Mouse (Mus musculus): ENCODE results near the gene Astl.

DNA sequence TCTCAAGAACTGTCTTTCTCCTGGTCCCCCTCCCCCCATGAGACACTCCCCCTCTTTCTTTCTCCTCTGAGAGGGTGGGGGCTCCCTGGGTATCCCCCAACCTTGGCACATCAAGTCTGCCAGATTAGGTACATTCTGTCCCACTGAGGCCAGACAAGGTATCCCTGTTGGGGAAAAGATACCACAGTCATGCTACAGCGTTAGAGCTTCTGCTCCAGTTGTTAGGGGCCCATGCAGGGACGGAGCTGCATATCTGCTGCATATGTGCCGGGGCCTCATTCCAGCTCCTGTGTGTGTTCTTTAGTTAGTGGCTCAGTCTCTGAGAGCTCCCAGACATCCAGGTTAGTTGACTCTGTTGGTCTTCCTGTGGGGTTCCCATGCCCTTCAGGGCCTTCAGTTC lies 35.7 kb downstream of the Astl start:
- TF ChIP-seq CTCF (IDR thresholded peaks at IDR 0.05; ENCODE audit: extremely low read depth, insufficient read depth, insufficient read length, insufficient replicate concordance), result no peak
- no peak for TF ChIP-seq POLR2A (IDR thresholded peaks at IDR 0.05; ENCODE audit: low read depth, low read length)
